ENCODE assay signal across 15 mouse cellular contexts in genomic region chr4:83272917-83273615, GRCm38 (mm10). TPM values are rescaled to one million over a fixed set of nuclear protein-coding genes. Genes with fewer than 3 reads are reported as not detected.
DNase-seq lines count a peak whose midpoint lies in the region; ATAC-seq and TF ChIP-seq lines count a peak whose summit lies in the region.
"Had no signal": no experiment of that assay in that cellular context is flagged by ENCODE, and none has a peak within 500 bp of the region (broad histone marks: within the 10 kb centered on the region; RNA-seq: fewer than 3 reads in every experiment).

No protein-coding gene starts in this region.

- peak overlapping the region; percentile 15; the same call in 1 of the 2 replicates for H3K4me2 ChIP-seq in heart, embryonic 15.5 days
- H3K4me2 ChIP-seq: lung, embryonic 14.5 days had no signal

- WGBS in heart, embryonic 15.5 days, result 72% methylated on average over 9 of the region's 9 CpGs
- WGBS in macrophage (ENCODE audit: missing documents), result 53% methylated on average over 9 of the region's 9 CpGs

- no peak for TF ChIP-seq EP300 in MEL (IDR thresholded peaks at IDR 0.05; ENCODE audit: low read depth in 1 of 2, low read length in 2 of 2)

- no peaks in the 10 kb centered on the region for H3K4me1 ChIP-seq in heart, embryonic 15.5 days (replicated peaks)
- H3K4me1 ChIP-seq in MEL (ENCODE audit: control insufficient read depth in 1 of 2, insufficient read depth in 2 of 2, low read length in 2 of 2), result peaks cover 16 to 24% of the 10 kb centered on the region in 2 experiments

- H3K36me3 ChIP-seq in heart, embryonic 15.5 days, result no peaks in the 10 kb centered on the region
- peaks cover 8 to 27% of the 10 kb centered on the region in 2 experiments; a peak in 3 of 4 replicates for H3K36me3 ChIP-seq in MEL (ENCODE audit: control insufficient read depth in 1 of 2, insufficient read depth in 2 of 2, low read length in 2 of 2)
- H3K36me3 ChIP-seq in macrophage (ENCODE audit: inconsistent target), result no peaks in the 10 kb centered on the region
- H3K36me3 ChIP-seq: G1E had no signal

- peak in 1 of 2 experiments; percentile 65; a peak in 2 of 4 replicates for TF ChIP-seq POLR2A in MEL (IDR thresholded peaks at IDR 0.05; ENCODE audit: control insufficient read depth in 1 of 2, insufficient read depth in 1 of 2, low read depth in 1 of 2, low read length in 2 of 2, poor library complexity in 1 of 2)

- no peak for DNase-seq in heart, adult 9 months (ENCODE audit: low spot score in 2 of 2)
- DNase-seq in MEL (ENCODE audit: low read depth, low spot score), result peak; percentile 80
- no peak for DNase-seq in left cerebral cortex, adult 8-10 months (ENCODE audit: low spot score in 2 of 2)
- no peak for DNase-seq in layer of hippocampus, adult 2 months (ENCODE audit: low spot score in 2 of 2)
- no peak for DNase-seq in lung, postnatal 14 days
- DNase-seq: adrenal gland, adult 8-10 months; kidney, adult 2 months; kidney, postnatal 36 days; lung, embryonic 14.5 days had no signal

- no peak overlapping the region for H3K4me3 ChIP-seq in heart, embryonic 15.5 days
- peak overlapping the region; percentile 44 to 53 for H3K4me3 ChIP-seq in MEL (ENCODE audit: control insufficient read depth in 1 of 2, insufficient read depth in 1 of 2, low read depth in 2 of 2, low read length in 2 of 2)
- no peak overlapping the region; the same call in 1 of the 2 replicates for H3K4me3 ChIP-seq in macrophage (ENCODE audit: inconsistent target)
- no peak overlapping the region for H3K4me3 ChIP-seq in layer of hippocampus, adult 2 months
- H3K4me3 ChIP-seq: heart, adult 2 months had no signal

- H3K9ac ChIP-seq in heart, embryonic 15.5 days, result no peak overlapping the region
- H3K9ac ChIP-seq in MEL (ENCODE audit: control insufficient read depth, low read depth, low read length, poor library complexity, severe bottlenecking), result peak overlapping the region; percentile 70
- H3K9ac ChIP-seq: lung, embryonic 14.5 days had no signal

- H3K9me3 ChIP-seq in heart, embryonic 15.5 days (replicated peaks), result no peaks in the 10 kb centered on the region
- no peaks in the 10 kb centered on the region for H3K9me3 ChIP-seq in MEL (replicated peaks; ENCODE audit: insufficient read depth, low read length)

- no peak for ATAC-seq in heart, embryonic 15.5 days (replicated peaks; ENCODE audit: insufficient number of reproducible peaks, insufficient read depth, low FRiP score, low read depth)
- peak; percentile 2; the same call in 1 of the 2 replicates for ATAC-seq in granulocyte monocyte progenitor cell, adult 5-6 weeks (replicated peaks; ENCODE audit: poor library complexity, severe bottlenecking)
- ATAC-seq: forebrain, embryonic 14.5 days had no signal

- no peak overlapping the region for H3K27ac ChIP-seq in heart, embryonic 15.5 days
- H3K27ac ChIP-seq in MEL (ENCODE audit: control insufficient read depth, low read depth, low read length), result peak overlapping the region; percentile 81
- H3K27ac ChIP-seq in macrophage, result peak overlapping the region; percentile 46
- no peak overlapping the region for H3K27ac ChIP-seq in layer of hippocampus, adult 2 months
- H3K27ac ChIP-seq: heart, adult 2 months had no signal

- H3K79me2 ChIP-seq in MEL (ENCODE audit: control insufficient read depth, insufficient read depth, low read length, poor library complexity), result peaks cover 9% of the 10 kb centered on the region
- no peaks in the 10 kb centered on the region for H3K79me2 ChIP-seq in macrophage (ENCODE audit: inconsistent target)

- no peak for TF ChIP-seq RAD21 in MEL (IDR thresholded peaks at IDR 0.05; ENCODE audit: low read depth, low read length)

- no peak for TF ChIP-seq CTCF in MEL (IDR thresholded peaks at IDR 0.05 in 2 of 3, conservative IDR thresholded peaks at IDR 0.05 in 1 of 3; ENCODE audit: control insufficient read depth in 1 of 3, insufficient read depth in 1 of 3, low read depth in 2 of 3, low read length in 3 of 3, poor library complexity in 1 of 3, severe bottlenecking in 1 of 3)
- no peak for TF ChIP-seq CTCF in layer of hippocampus, adult 2 months (conservative IDR thresholded peaks at IDR 0.05)

- no peaks in the 10 kb centered on the region for H3K27me3 ChIP-seq in heart, embryonic 15.5 days
- H3K27me3 ChIP-seq in MEL (ENCODE audit: control insufficient read depth in 1 of 2, insufficient read depth in 2 of 2, low read length in 2 of 2), result no peaks in the 10 kb centered on the region

TF ChIP-seq in MEL, 35 proteins besides CTCF, POLR2A, EP300 and RAD21:
- no peak for TF ChIP-seq ZKSCAN1 (IDR thresholded peaks at IDR 0.05; ENCODE audit: low read depth, low read length)
- peak; percentile 96 for TF ChIP-seq TBP (IDR thresholded peaks at IDR 0.05; ENCODE audit: low read depth, low read length)
- TF ChIP-seq USF2 (IDR thresholded peaks at IDR 0.05; ENCODE audit: borderline replicate concordance in 1 of 2, insufficient read depth in 1 of 2, low read depth in 1 of 2, low read length in 2 of 2), result no peak
- TF ChIP-seq MYC (IDR thresholded peaks at IDR 0.05; ENCODE audit: low read depth, low read length), result peak; percentile 40; the same call in 1 of the 2 replicates
- TF ChIP-seq MAZ (IDR thresholded peaks at IDR 0.05; ENCODE audit: low read depth, low read length), result no peak; the same call in 1 of the 2 replicates
- TF ChIP-seq CHD1 (IDR thresholded peaks at IDR 0.05; ENCODE audit: low read depth, low read length), result 0 out of 2 replicates have a peak, but pooled peaks have one; percentile 56
- peak; percentile 69 for TF ChIP-seq MAX (IDR thresholded peaks at IDR 0.05; ENCODE audit: low read length)
- TF ChIP-seq POLR2AphosphoS5 (IDR thresholded peaks at IDR 0.05; ENCODE audit: borderline replicate concordance, low read depth, low read length), result no peak; the same call in 1 of the 2 replicates
- TF ChIP-seq NELFE (IDR thresholded peaks at IDR 0.05; ENCODE audit: low read depth, low read length), result peak; percentile 48
- no peak for TF ChIP-seq USF1 (IDR thresholded peaks at IDR 0.05; ENCODE audit: low read depth, low read length)
- TF ChIP-seq POLR2AphosphoS2 (IDR thresholded peaks at IDR 0.05; ENCODE audit: low read length), result no peak
- no peak for TF ChIP-seq GABPA (IDR thresholded peaks at IDR 0.05; ENCODE audit: low read depth, low read length)
- no peak for TF ChIP-seq MEF2A (IDR thresholded peaks at IDR 0.05; ENCODE audit: extremely low read depth, insufficient replicate concordance, low read depth, low read length, poor library complexity, severe bottlenecking)
- peak; percentile 65; the same call in 1 of the 2 replicates for TF ChIP-seq ZMIZ1 (IDR thresholded peaks at IDR 0.05; ENCODE audit: low read depth, low read length)
- TF ChIP-seq ELF1 (IDR thresholded peaks at IDR 0.05; ENCODE audit: low read depth, low read length), result no peak
- no peak for TF ChIP-seq UBTF (IDR thresholded peaks at IDR 0.05; ENCODE audit: borderline replicate concordance, insufficient read depth, low read depth, low read length)
- TF ChIP-seq MXI1 (IDR thresholded peaks at IDR 0.05; ENCODE audit: low read depth, low read length), result peak; percentile 49
- TF ChIP-seq JUND (IDR thresholded peaks at IDR 0.05; ENCODE audit: low read depth, low read length), result no peak
- TF ChIP-seq ETS1 (IDR thresholded peaks at IDR 0.05; ENCODE audit: low read depth, low read length), result 0 out of 2 replicates have a peak, but pooled peaks have one; percentile 6
- no peak for TF ChIP-seq TAL1 (IDR thresholded peaks at IDR 0.05; ENCODE audit: low read length)

RNA-seq across cellular contexts. Expression of gene Ttc39b, which starts 51.0 kb away (rescaled TPM):
- polyA plus RNA-seq in heart, embryonic 15.5 days (2015; fragmentation: Nextera tagmentation; extraction: Ambion mirVana), result 1.8 and 2.0 TPM in 2 replicates
- total RNA-seq in MEL (2012; rRNA removed), result 11.3 and 16.1 TPM in 2 replicates
- polyA plus RNA-seq in MEL (2012; ENCODE audit: insufficient read depth in 1 of 2, insufficient read length in 2 of 2, low read depth in 1 of 2, low replicate concordance in 2 of 2, missing spikeins in 1 of 2) (100 to 1,000 TPM in 1 of 2 experiments, 10 to 100 TPM in 1; 21.1 to 109 TPM), macrophage (2018) (2.8 to 11.0 TPM (median 8.4 TPM) in 3 replicates)
- total RNA-seq in granulocyte monocyte progenitor cell, adult 5-6 weeks (2014; fragmentation: Nextera tagmentation), result 0.19 TPM in 1 of 2 replicates, not detected in the other
- 0.26 and 1.6 TPM in 2 replicates for total RNA-seq in granulocyte monocyte progenitor cell, adult 5-6 weeks (2017)
- total RNA-seq in macrophage (2018; cell fraction: chromatin; rRNA removed), result 100 to 1,000 TPM in 1 of 26 experiments, 10 to 100 TPM in 25; 22.6 to 101 (median 40.3) TPM
- total RNA-seq in macrophage (2018; cell fraction: cytosol; rRNA removed), result 10 to 100 TPM in 5 of 26 experiments, 1 to 10 TPM in 21; 4.8 to 13.6 (median 7.5) TPM
- total RNA-seq in macrophage (2018; cell fraction: nucleus; rRNA removed), result 10 to 100 TPM; 11.9 to 33.0 (median 19.6) TPM
- 10 to 100 TPM; 52.4 to 61.8 (median 54.5) TPM for total RNA-seq in left cerebral cortex, adult 8-10 months (2022)
- total RNA-seq in layer of hippocampus, adult 2 months (2021), result 10 to 100 TPM; 34.6 to 37.0 TPM
- polyA plus RNA-seq: G1E had no signal

Comparison
In these comparisons a context has a peak if more than half of its experiments do, and no peak if none do; other contexts are left out.
1. H3K27ac ChIP-seq: peak in MEL (single experiment) and macrophage (single experiment); none in heart, embryonic 15.5 days (single experiment) and layer of hippocampus, adult 2 months (single experiment).
2. H3K4me3 ChIP-seq: peak in MEL (2 of 2); none in heart, embryonic 15.5 days (single experiment), macrophage (single experiment) and layer of hippocampus, adult 2 months (single experiment).